Mouse (Mus musculus): ENCODE data around the gene Atp6v0b.

The Atp6v0b gene

GRCm38 (mm10) chr4:117872471-117872886, 14.7 kb downstream of the Atp6v0b start, which contains the start of gene Ccdc24:
Gene Ccdc24, minus strand, starts transcription at chr4:117872557.
- no peak for DNase-seq (ENCODE audit: low read depth, low spot score)

- DNase-seq (ENCODE audit: low read depth, low spot score), result no peak
Observed at GRCm38 (mm10) chr4:117871787-117872186, 15.3 kb downstream of the Atp6v0b start.

GRCm38 (mm10) chr4:117870437-117870836, 16.7 kb downstream of the Atp6v0b start:
- no peak for DNase-seq (ENCODE audit: low read depth, low spot score)

GRCm38 (mm10) chr4:117869317-117869716, 17.8 kb downstream of the Atp6v0b start:
- DNase-seq (ENCODE audit: low read depth, low spot score), result no peak

- DNase-seq (ENCODE audit: low read depth, low spot score), result no peak
Observed at GRCm38 (mm10) chr4:117867823-117868222, 19.3 kb downstream of the Atp6v0b start.

- no peak for DNase-seq (ENCODE audit: low read depth, low spot score)
Observed at GRCm38 (mm10) chr4:117867000-117867399, 20.1 kb downstream of the Atp6v0b start.

GRCm38 (mm10) chr4:117866083-117866482, 21.1 kb downstream of the Atp6v0b start:
- no peak for DNase-seq (ENCODE audit: low read depth, low spot score)

- DNase-seq (ENCODE audit: low read depth, low spot score), result no peak
Observed at GRCm38 (mm10) chr4:117862823-117863222, 24.3 kb downstream of the Atp6v0b start.

GRCm38 (mm10) chr4:117860570-117860969, 26.6 kb downstream of the Atp6v0b start:
- no peak for DNase-seq (ENCODE audit: low read depth, low spot score)

GRCm38 (mm10) chr4:117858794-117859193, 28.3 kb downstream of the Atp6v0b start:
- no peak for DNase-seq (ENCODE audit: low read depth, low spot score)

- no peak for DNase-seq (ENCODE audit: low read depth, low spot score)
Observed at GRCm38 (mm10) chr4:117855146-117855545, 32.0 kb downstream of the Atp6v0b start.

- DNase-seq (ENCODE audit: low read depth, low spot score), result no peak
Observed at GRCm38 (mm10) chr4:117852152-117852868, 34.8 kb downstream of the Atp6v0b start.

GRCm38 (mm10) chr4:117850871-117851270, 36.3 kb downstream of the Atp6v0b start:
- no peak for DNase-seq (ENCODE audit: low read depth, low spot score)

- DNase-seq (ENCODE audit: low read depth, low spot score), result no peak
Observed at GRCm38 (mm10) chr4:117850176-117850575, 37.0 kb downstream of the Atp6v0b start.

- no peak for DNase-seq (ENCODE audit: low read depth, low spot score)
Observed at GRCm38 (mm10) chr4:117849506-117849905, 37.6 kb downstream of the Atp6v0b start.

- DNase-seq (ENCODE audit: low read depth, low spot score), result no peak
Observed at GRCm38 (mm10) chr4:117849063-117849462, 38.1 kb downstream of the Atp6v0b start.

- no peak for DNase-seq (ENCODE audit: low read depth, low spot score)
Observed at GRCm38 (mm10) chr4:117847011-117847410, 40.1 kb downstream of the Atp6v0b start.

- no peak for DNase-seq (ENCODE audit: low read depth, low spot score)
Observed at GRCm38 (mm10) chr4:117846261-117846660, 40.9 kb downstream of the Atp6v0b start.

- DNase-seq (ENCODE audit: low read depth, low spot score), result no peak
Observed at GRCm38 (mm10) chr4:117845316-117845715, 41.8 kb downstream of the Atp6v0b start.

GRCm38 (mm10) chr4:117844467-117844866, 42.7 kb downstream of the Atp6v0b start:
- DNase-seq (ENCODE audit: low read depth, low spot score), result no peak

- DNase-seq (ENCODE audit: low read depth, low spot score), result no peak
Observed at GRCm38 (mm10) chr4:117843101-117843500, 44.0 kb downstream of the Atp6v0b start.

GRCm38 (mm10) chr4:117841566-117841965, 45.6 kb downstream of the Atp6v0b start:
- no peak for DNase-seq (ENCODE audit: low read depth, low spot score)

- no peak for DNase-seq (ENCODE audit: low read depth, low spot score)
Observed at GRCm38 (mm10) chr4:117840821-117841220, 46.3 kb downstream of the Atp6v0b start.

- DNase-seq (ENCODE audit: low read depth, low spot score), result no peak
Observed at GRCm38 (mm10) chr4:117839366-117839765, 47.8 kb downstream of the Atp6v0b start.
